Mouse (Mus musculus): ENCODE data around the gene Gtf2i. TPM values are rescaled to one million over a fixed set of nuclear protein-coding genes. Genes with fewer than 3 reads are reported as not detected.

Gtf2i gene
- polyA plus RNA-seq, 1 experiment from 2014 or later: 211 TPM

GRCm38 (mm10) chr5:134232568-134232967 is 82.0 kb downstream of the Gtf2i start:
- Histone ChIP-seq H3K27ac (replicated peaks; ENCODE audit: low read depth, low read length) (no peak overlapping the region), H3K9me3 (ENCODE audit: control insufficient read depth, low read length) (no peaks in the 10 kb centered on the region), H3K4me3 (ENCODE audit: low read depth, low read length) (no peak overlapping the region), H3K4me2 (ENCODE audit: low read depth, severe bottlenecking) (no peak overlapping the region), H3K27me3 (ENCODE audit: control insufficient read depth, insufficient read depth, low read length) (no peaks in the 10 kb centered on the region), H3K4me1 (ENCODE audit: control insufficient read depth, insufficient read depth, low read length) (peaks cover 20% of the 10 kb centered on the region), H3K9ac (ENCODE audit: low read length) (no peak overlapping the region), H3K36me3 (ENCODE audit: control insufficient read depth, insufficient read depth, low read length) (peaks cover 11% of the 10 kb centered on the region)
- DNase-seq (ENCODE audit: low spot score) (peak; percentile 48), ATAC-seq (ENCODE audit: insufficient number of reproducible peaks, low FRiP score, low TSS enrichment, low read depth) (no peak)
- WGBS: 22% methylated on average over 7 of the region's 7 CpGs

DNA sequence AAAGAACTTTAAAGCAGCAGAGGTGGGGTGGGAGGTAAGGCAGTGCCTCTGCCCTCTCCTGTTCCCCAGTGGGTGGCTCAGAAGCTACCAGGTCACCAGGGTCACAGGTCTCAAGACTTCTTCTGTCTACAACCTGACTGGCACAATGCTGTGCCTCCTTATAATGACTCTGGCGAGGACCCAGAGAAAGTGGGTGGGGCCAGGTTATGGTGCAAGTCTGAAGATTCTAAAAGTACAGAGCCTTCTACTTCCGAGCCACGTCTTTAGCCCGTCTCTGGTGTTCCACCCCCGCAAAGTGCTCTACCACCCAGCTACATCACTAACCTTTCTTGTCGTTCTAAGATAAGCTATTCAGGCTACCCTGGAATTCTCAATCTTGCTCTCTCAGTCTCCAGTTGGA is 82.4 kb downstream of the Gtf2i start:
- Histone ChIP-seq H3K9me3 (ENCODE audit: control insufficient read depth, low read length) (no peaks in the 10 kb centered on the region), H3K27ac (replicated peaks; ENCODE audit: low read depth, low read length) (no peak overlapping the region), H3K36me3 (ENCODE audit: control insufficient read depth, insufficient read depth, low read length) (peaks cover 7% of the 10 kb centered on the region), H3K27me3 (ENCODE audit: control insufficient read depth, insufficient read depth, low read length) (no peaks in the 10 kb centered on the region), H3K9ac (ENCODE audit: low read length) (no peak overlapping the region), H3K4me3 (ENCODE audit: low read depth, low read length) (no peak overlapping the region), H3K4me2 (ENCODE audit: low read depth, severe bottlenecking) (no peak overlapping the region), H3K4me1 (ENCODE audit: control insufficient read depth, insufficient read depth, low read length) (peaks cover 20% of the 10 kb centered on the region)
- 57% methylated on average over 6 of the region's 6 CpGs for whole genome bisulfite sequencing
- no peak for ATAC-seq (ENCODE audit: insufficient number of reproducible peaks, low FRiP score, low TSS enrichment, low read depth)
- no peak for DNase-seq (ENCODE audit: low spot score)

DNA sequence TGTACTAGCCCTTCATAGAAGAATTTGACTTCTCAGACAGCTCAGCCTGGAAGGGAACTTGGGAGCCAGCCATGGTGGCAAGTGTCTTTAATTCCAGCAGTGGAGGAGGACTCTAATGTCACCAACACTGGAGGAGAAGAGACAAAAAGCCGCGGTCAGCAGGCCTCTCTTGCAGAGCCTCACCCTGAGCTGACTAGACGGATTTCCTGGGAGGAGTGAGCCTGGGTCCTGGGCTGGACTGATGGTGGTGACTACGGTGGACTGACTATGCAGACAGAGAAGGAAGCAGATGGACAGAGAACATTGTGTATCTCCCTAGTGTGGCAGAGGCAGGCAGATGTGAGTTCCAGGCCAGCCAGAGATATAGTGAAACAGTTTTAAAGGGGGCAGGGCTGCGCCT is 83.2 kb downstream of the Gtf2i start:
- Histone ChIP-seq H3K36me3 (ENCODE audit: control insufficient read depth, insufficient read depth, low read length) (no peaks in the 10 kb centered on the region; the same call in 1 of the 2 replicates), H3K4me3 (ENCODE audit: low read depth, low read length) (no peak overlapping the region), H3K9ac (ENCODE audit: low read length) (no peak overlapping the region), H3K4me2 (ENCODE audit: low read depth, severe bottlenecking) (no peak overlapping the region), H3K27ac (replicated peaks; ENCODE audit: low read depth, low read length) (no peak overlapping the region), H3K4me1 (ENCODE audit: control insufficient read depth, insufficient read depth, low read length) (peaks cover 24% of the 10 kb centered on the region), H3K27me3 (ENCODE audit: control insufficient read depth, insufficient read depth, low read length) (no peaks in the 10 kb centered on the region), H3K9me3 (ENCODE audit: control insufficient read depth, low read length) (no peaks in the 10 kb centered on the region)
- 88% methylated on average over 5 of the region's 5 CpGs for WGBS
- DNase-seq (ENCODE audit: low spot score): no peak
- ATAC-seq (ENCODE audit: insufficient number of reproducible peaks, low FRiP score, low TSS enrichment, low read depth): no peak

DNA sequence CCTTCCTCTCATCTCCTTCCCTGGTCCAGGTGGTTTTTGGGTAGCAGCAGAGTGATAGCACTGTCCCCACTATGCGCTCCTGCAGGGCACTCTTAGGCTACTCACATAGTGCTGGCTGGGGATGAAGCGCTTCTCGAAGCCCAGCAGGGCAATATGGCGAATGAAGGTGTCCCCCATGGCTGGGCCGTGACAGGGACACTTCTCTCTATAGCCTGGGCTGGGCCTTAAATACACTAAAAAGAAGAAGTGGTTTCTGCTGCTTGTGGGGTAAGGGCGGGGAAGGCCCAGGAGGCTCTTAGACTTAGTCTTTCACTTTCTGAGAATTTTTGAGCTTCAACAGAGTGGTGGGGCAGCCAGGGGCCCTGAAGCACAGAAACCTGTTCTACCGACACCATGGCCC is 85.2 kb downstream of the Gtf2i start, which contains the start of gene Ncf1:
Gene Ncf1 (minus strand): TSS at position 235 of the 400 bp plus-strand sequence.
- Histone ChIP-seq H3K9me3 (ENCODE audit: control insufficient read depth, low read length) (no peaks in the 10 kb centered on the region), H3K4me3 (ENCODE audit: low read depth, low read length) (no peak within 1 kb of the TSS), H3K27ac (replicated peaks; ENCODE audit: low read depth, low read length) (no peak within 1 kb of the TSS), H3K4me1 (ENCODE audit: control insufficient read depth, insufficient read depth, low read length) (peaks cover 17% of the 10 kb centered on the region), H3K36me3 (ENCODE audit: control insufficient read depth, insufficient read depth, low read length) (no peaks in the 10 kb centered on the region), H3K9ac (ENCODE audit: low read length) (no peak within 1 kb of the TSS), H3K27me3 (ENCODE audit: control insufficient read depth, insufficient read depth, low read length) (no peaks in the 10 kb centered on the region), H3K4me2 (ENCODE audit: low read depth, severe bottlenecking) (no peak within 1 kb of the TSS)
- no peak for DNase-seq (ENCODE audit: low spot score)
- ATAC-seq (ENCODE audit: insufficient number of reproducible peaks, low FRiP score, low TSS enrichment, low read depth): no peak
- 85% methylated on average over 7 of the region's 7 CpGs for WGBS

DNA sequence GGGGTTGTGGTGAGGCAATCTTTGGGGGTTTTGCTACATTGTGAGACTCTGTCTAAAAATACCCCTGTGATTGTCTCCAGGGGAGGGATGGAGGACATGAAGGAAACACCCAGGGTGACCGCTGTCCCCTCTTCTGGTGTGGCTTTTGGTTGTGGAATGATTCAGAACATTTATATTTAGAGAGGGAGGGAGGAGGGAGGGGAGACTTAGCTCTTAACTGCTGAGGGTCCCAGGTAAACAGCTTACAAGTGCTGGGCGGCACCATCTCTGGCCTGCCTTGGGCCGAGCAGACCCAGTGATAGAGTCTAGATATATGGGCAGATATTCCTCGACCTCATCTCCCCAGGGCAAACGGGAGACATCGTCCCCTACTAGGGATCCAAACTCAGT is 86.3 kb downstream of the Gtf2i start:
- no peak overlapping the region for H3K9ac ChIP-seq (ENCODE audit: low read length)
- H3K27me3 ChIP-seq (ENCODE audit: control insufficient read depth, insufficient read depth, low read length): no peaks in the 10 kb centered on the region
- no peak overlapping the region for H3K27ac ChIP-seq (replicated peaks; ENCODE audit: low read depth, low read length)
- H3K4me1 ChIP-seq (ENCODE audit: control insufficient read depth, insufficient read depth, low read length): peaks cover 11% of the 10 kb centered on the region
- no peak for DNase-seq (ENCODE audit: low spot score)
- H3K4me3 ChIP-seq (ENCODE audit: low read depth, low read length): no peak overlapping the region
- H3K9me3 ChIP-seq (ENCODE audit: control insufficient read depth, low read length): no peaks in the 10 kb centered on the region
- H3K4me2 ChIP-seq (ENCODE audit: low read depth, severe bottlenecking): no peak overlapping the region
- H3K36me3 ChIP-seq (ENCODE audit: control insufficient read depth, insufficient read depth, low read length): no peaks in the 10 kb centered on the region
- 84% methylated on average over 6 of the region's 6 CpGs for WGBS
- ATAC-seq (ENCODE audit: insufficient number of reproducible peaks, low FRiP score, low TSS enrichment, low read depth): no peak

DNA sequence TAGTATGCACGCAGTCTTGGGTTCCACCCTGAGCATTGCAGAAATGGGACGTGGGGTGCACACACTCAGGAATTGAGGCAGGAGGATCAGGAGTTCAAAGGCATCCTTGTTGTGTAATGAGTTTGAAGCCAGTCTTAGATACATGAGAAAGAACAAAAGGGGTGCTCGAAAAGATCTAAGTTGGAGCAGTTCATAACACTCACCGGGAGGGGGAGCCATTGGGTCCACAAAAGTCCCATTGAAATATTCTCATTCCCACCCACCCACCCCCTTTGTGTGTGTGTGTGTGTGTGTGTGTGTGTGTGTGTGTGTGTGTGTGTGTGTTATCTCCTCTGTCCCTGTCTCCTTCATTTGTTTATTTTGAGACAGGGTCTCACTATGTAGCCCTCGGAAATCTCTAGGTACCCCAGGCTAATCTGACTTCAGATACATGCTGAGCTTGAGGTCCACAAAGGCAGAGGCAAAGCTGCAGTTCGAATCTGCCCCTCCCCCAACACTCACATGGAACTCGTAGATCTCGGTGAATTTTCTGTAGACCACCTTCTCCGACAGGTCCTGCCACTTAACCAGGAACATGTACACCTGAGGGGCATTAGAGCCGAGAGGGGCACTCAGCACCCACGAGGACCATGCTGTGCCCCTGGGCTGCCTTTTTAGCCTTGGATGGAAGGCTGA is 86.8 kb downstream of the Gtf2i start:
- DNase-seq (ENCODE audit: low spot score) (peak; percentile 69), ATAC-seq (ENCODE audit: insufficient number of reproducible peaks, low FRiP score, low TSS enrichment, low read depth) (no peak)
- peaks cover 11% of the 10 kb centered on the region for H3K4me1 ChIP-seq (ENCODE audit: control insufficient read depth, insufficient read depth, low read length)
- no peak overlapping the region; the same call in 1 of the 2 replicates for H3K9ac ChIP-seq (ENCODE audit: low read length)
- no peaks in the 10 kb centered on the region for H3K27me3 ChIP-seq (ENCODE audit: control insufficient read depth, insufficient read depth, low read length)
- H3K27ac ChIP-seq (replicated peaks; ENCODE audit: low read depth, low read length): no peak overlapping the region
- no peaks in the 10 kb centered on the region for H3K9me3 ChIP-seq (ENCODE audit: control insufficient read depth, low read length)
- H3K36me3 ChIP-seq (ENCODE audit: control insufficient read depth, insufficient read depth, low read length): no peaks in the 10 kb centered on the region
- H3K4me3 ChIP-seq (ENCODE audit: low read depth, low read length): no peak overlapping the region
- H3K4me2 ChIP-seq (ENCODE audit: low read depth, severe bottlenecking): no peak overlapping the region
- 39% methylated on average over 11 of the region's 11 CpGs for WGBS

- H3K9ac ChIP-seq (ENCODE audit: low read length): no peak overlapping the region; the same call in 1 of the 2 replicates
- no peak overlapping the region for H3K4me3 ChIP-seq (ENCODE audit: low read depth, low read length)
- 62% methylated on average over 12 of the region's 12 CpGs for WGBS
- H3K4me1 ChIP-seq (ENCODE audit: control insufficient read depth, insufficient read depth, low read length): peaks cover 9% of the 10 kb centered on the region
- peaks cover 7% of the 10 kb centered on the region; the same call in 1 of the 2 replicates for H3K27me3 ChIP-seq (ENCODE audit: control insufficient read depth, insufficient read depth, low read length)
- ATAC-seq (ENCODE audit: insufficient number of reproducible peaks, low FRiP score, low TSS enrichment, low read depth): no peak
- no peak for DNase-seq (ENCODE audit: low spot score)
- H3K36me3 ChIP-seq (ENCODE audit: control insufficient read depth, insufficient read depth, low read length): no peaks in the 10 kb centered on the region
- no peak overlapping the region for H3K4me2 ChIP-seq (ENCODE audit: low read depth, severe bottlenecking)
- H3K9me3 ChIP-seq (ENCODE audit: control insufficient read depth, low read length): no peaks in the 10 kb centered on the region
- H3K27ac ChIP-seq (replicated peaks; ENCODE audit: low read depth, low read length): no peak overlapping the region
Observed at GRCm38 (mm10) chr5:134226946-134227345, 87.6 kb downstream of the Gtf2i start.

- Histone ChIP-seq H3K9ac (ENCODE audit: low read length) (no peak overlapping the region), H3K36me3 (ENCODE audit: control insufficient read depth, insufficient read depth, low read length) (no peaks in the 10 kb centered on the region), H3K4me3 (ENCODE audit: low read depth, low read length) (no peak overlapping the region), H3K27me3 (ENCODE audit: control insufficient read depth, insufficient read depth, low read length) (peaks cover 7% of the 10 kb centered on the region; the same call in 1 of the 2 replicates), H3K4me2 (ENCODE audit: low read depth, severe bottlenecking) (no peak overlapping the region), H3K9me3 (ENCODE audit: control insufficient read depth, low read length) (no peaks in the 10 kb centered on the region), H3K27ac (replicated peaks; ENCODE audit: low read depth, low read length) (no peak overlapping the region), H3K4me1 (ENCODE audit: control insufficient read depth, insufficient read depth, low read length) (peaks cover 14% of the 10 kb centered on the region)
- DNase-seq (ENCODE audit: low spot score) (no peak), ATAC-seq (ENCODE audit: insufficient number of reproducible peaks, low FRiP score, low TSS enrichment, low read depth) (no peak)
- WGBS: 83% methylated on average over 30 of the region's 30 CpGs
Observed at GRCm38 (mm10) chr5:134225110-134225901, 89.3 kb downstream of the Gtf2i start.

Measured in limb, embryonic 11.5 days (tissue).